Mouse (Mus musculus): ENCODE measurements around the gene Oas1g. TPM values are rescaled to one million over a fixed set of nuclear protein-coding genes. Genes with fewer than 3 reads are reported as not detected.
A peak's percentile ranks its signal among the peaks of the same experiment; 100 is the strongest.
"Not testable (repeated sequence)": the region's sequence is repeated elsewhere in the genome, so short reads cannot be mapped to it uniquely, and the experiment has no call there.

Oas1g gene
- polyA plus RNA-seq (2012; ENCODE audit: insufficient read depth, insufficient read length, missing spikeins) = 2.2 TPM in 1 of 2 replicates, not detected in the other

DNA sequence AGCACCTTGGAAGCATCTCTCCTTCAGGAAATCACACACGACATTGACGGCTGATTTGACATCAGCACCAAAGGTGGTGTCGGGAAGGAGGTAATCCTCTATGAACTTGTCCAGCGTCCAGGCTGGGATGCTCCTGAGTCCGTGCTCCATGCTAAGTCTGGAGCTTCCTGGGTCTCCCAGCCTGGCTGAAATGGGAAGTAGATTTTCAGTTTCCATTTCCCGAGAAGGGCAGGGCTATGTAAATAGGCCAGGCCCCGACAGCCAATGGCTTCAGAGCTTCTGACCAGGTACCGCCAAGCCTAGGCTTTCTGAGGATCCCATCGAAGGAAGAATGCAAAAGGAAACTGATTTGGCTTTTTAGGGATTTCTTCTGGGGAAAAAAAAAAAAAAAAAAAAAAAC lies at the start of gene Oas1g:
TSS of gene Oas1g (minus strand) at position 201 of the 400 bp plus-strand sequence.
- H3K27ac ChIP-seq (replicated peaks; ENCODE audit: low read depth, low read length); H3K4me1 ChIP-seq (ENCODE audit: control insufficient read depth, insufficient read depth, insufficient read length, low read length): not testable (repeated sequence)
- peak within 1 kb of the TSS; percentile 7; the same call in 1 of the 2 replicates for H3K4me3 ChIP-seq (ENCODE audit: insufficient read depth, low read depth, low read length)

DNA sequence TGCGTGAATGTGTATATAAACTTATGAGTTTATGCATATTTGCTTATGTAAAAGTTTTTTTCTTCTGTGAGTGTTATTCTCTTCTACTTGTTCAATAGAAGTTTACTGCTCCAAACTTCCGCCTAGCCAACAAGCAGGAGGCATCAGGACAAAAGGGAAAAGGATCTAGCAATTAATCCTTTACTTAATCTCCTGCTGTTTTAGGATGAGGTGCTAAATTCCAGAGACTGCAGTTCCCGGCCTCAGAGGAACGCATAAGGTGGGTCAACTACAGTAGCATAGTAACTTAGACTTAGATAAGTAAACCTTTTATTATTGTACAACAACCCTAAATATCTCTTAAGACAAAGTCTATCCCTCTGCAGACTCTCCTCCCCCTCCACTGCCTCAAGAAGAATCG lies 46.6 kb upstream of the Oas1g start:
- no peaks in the 10 kb centered on the region for H3K4me1 ChIP-seq (ENCODE audit: control insufficient read depth, insufficient read depth, insufficient read length, low read length)
- H3K27ac ChIP-seq (replicated peaks; ENCODE audit: low read depth, low read length) = no peak overlapping the region
- no peak overlapping the region for H3K4me3 ChIP-seq (ENCODE audit: insufficient read depth, low read depth, low read length)

DNA sequence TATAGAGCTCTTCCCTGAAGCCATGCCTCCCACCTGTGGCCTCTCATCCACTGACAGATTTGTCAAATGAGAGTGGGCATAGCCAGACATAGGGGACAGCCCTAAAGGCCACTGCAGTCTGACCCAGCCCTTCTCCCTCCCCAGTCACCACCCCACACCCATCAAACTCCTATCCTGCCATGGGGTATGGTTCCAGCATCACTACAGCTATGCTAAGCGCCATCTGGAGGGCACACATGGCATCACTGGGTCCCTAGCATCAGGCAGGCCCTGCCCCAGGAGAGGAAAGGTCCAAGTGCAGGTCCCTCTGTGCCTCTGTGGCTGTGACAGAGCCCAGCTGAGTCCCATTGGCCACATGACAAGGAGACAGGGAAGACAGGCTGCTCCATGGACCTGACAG lies 39.6 kb upstream of the Oas1g start:
- no peak overlapping the region for H3K27ac ChIP-seq (replicated peaks; ENCODE audit: low read depth, low read length)
- no peaks in the 10 kb centered on the region for H3K4me1 ChIP-seq (ENCODE audit: control insufficient read depth, insufficient read depth, insufficient read length, low read length)
- H3K4me3 ChIP-seq (ENCODE audit: insufficient read depth, low read depth, low read length) = no peak overlapping the region

DNA sequence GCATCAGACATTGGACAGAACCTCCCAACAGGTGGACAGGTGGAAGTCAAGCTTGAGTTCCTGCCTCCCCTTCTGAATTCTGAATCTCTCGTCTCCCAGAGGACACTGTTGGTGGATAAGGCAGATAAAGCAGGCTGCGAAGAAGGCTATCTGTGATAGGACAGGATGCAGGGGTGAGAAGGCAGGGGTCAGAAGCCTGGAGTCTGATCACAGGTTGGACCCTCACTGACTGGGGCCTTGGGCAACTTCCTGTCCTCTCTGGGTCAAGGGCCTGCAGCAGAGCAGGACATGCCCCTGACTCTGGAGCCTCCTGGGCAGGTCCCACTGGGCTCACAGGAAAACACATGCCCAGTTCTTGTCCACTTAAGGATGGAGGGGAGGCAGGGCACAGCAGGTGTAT lies 38.9 kb upstream of the Oas1g start:
- not testable (repeated sequence) for H3K4me3 ChIP-seq (ENCODE audit: insufficient read depth, low read depth, low read length); H3K4me1 ChIP-seq (ENCODE audit: control insufficient read depth, insufficient read depth, insufficient read length, low read length); H3K27ac ChIP-seq (replicated peaks; ENCODE audit: low read depth, low read length)

DNA sequence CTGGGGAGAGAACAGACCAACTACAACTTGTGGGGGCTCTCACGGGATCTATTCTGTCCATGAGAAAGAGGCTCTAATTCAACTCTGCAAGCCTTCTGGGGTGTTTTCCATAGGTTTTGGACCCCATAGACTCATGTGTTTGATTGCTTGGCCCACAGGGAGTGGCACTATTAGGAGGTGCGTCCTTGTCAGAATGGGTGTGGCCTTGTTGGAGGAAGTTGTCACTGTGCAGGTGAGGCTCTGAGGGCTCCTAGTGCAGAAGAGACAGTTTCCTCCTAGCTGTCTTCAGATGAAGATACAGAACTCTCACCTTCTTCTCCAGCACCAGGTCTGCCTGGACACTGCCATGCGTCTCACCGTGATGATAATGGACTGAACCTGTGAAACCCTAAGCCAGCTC lies 37.1 kb upstream of the Oas1g start:
- H3K4me3 ChIP-seq (ENCODE audit: insufficient read depth, low read depth, low read length); H3K4me1 ChIP-seq (ENCODE audit: control insufficient read depth, insufficient read depth, insufficient read length, low read length); H3K27ac ChIP-seq (replicated peaks; ENCODE audit: low read depth, low read length): not testable (repeated sequence)

DNA sequence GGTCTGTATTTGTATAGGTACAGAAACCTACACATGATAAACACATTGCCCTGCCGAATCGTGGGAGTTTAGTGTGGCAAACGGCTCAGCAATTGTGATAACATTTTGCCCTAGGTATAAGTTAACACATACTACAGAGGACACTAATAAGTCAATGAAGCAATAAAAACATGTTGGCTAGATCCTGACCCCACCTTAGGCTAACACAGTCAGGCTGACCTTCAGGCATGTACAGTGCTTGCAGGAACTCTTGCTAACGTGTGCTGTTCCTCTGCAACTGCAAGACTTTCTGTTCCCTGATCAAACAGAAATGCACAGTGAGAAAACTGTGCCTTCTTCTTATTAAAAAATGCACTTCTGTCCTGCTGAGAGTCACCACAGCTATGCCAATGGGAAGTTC lies 36.6 kb upstream of the Oas1g start:
- no peak overlapping the region for H3K4me3 ChIP-seq (ENCODE audit: insufficient read depth, low read depth, low read length)
- no peaks in the 10 kb centered on the region for H3K4me1 ChIP-seq (ENCODE audit: control insufficient read depth, insufficient read depth, insufficient read length, low read length)
- no peak overlapping the region for H3K27ac ChIP-seq (replicated peaks; ENCODE audit: low read depth, low read length)

DNA sequence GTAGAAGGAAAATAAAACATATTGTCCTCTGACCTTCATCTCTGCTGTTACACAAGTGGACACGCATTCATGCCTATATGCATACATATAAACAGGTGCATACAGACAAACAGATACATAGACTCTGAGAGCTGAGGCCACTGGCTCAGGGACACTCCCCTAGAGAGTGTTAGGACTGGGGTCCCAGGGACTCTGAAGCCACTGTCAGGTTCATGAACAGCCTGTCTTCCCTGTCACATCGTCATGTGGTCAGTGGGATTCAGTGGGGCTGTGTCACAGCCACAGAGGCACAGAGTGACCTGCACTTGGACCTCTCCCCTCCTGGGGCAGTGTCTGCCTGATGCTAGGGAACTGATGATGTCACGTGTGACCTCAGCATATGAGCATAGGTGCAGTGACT lies 32.9 kb upstream of the Oas1g start:
- no peak overlapping the region for H3K4me3 ChIP-seq (ENCODE audit: insufficient read depth, low read depth, low read length)
- H3K4me1 ChIP-seq (ENCODE audit: control insufficient read depth, insufficient read depth, insufficient read length, low read length) = no peaks in the 10 kb centered on the region
- H3K27ac ChIP-seq (replicated peaks; ENCODE audit: low read depth, low read length) = no peak overlapping the region

DNA sequence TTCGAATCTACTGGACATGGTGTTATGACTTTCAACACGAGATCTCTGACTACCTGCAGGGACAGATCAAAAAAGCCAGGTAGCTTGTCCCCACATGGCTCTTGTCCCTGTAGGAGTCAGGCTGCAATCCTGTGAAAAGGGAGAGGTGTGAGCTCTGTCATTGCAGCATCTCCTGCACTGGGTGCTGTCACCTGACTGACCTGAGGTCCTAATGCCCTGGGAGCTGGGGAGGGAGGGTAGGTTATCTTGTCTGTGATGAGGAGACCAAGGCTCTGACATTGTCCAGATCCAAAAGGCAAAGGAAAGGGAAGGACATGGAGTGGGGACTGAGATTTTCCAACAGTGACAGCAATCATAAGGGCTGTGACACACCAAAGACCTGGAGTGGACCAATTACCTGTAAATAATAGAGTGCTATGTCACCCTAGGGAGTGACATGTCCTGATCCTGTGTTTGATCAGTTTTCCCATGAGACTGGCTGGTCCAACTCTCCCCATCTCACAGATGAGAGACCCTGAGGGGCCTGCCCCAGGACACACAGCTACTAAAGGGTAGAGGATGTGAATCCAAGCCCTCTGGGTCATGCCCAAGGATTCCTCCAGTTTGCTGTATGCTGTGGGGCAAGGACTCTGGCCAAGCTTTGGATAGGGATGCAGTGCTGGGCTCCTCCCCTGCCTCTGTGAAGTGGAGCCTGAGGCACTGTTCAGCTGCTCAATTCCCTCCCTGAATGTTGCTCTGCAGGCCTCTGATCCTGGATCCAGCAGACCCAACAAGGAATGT lies 31.9 kb upstream of the Oas1g start:
- not testable (repeated sequence) for H3K27ac ChIP-seq (replicated peaks; ENCODE audit: low read depth, low read length); H3K4me3 ChIP-seq (ENCODE audit: insufficient read depth, low read depth, low read length); H3K4me1 ChIP-seq (ENCODE audit: control insufficient read depth, insufficient read depth, insufficient read length, low read length)

DNA sequence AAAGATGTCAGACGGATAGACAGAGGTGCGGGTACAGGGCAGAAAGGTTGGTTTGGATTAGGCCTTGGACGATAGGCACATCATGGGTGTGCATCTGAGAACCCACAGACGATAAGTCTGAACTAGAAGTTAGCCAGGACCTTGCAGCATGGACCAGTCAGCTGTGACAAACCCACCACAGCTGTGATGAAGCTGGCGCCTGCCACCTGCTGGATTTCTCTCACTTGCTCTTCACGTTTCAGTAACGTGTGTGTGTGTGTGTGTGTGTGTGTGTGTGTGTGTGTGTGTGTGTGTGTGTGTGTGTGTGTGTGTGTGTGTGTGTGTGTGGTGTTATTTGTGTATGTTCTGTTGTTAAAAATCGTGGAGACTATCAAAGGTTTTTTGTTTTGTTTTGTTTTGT lies 26.8 kb upstream of the Oas1g start, which contains the start of gene Oas1d:
TSS of gene Oas1d (plus strand) at position 333 of the 400 bp plus-strand sequence.
- H3K4me3 ChIP-seq (ENCODE audit: insufficient read depth, low read depth, low read length); H3K27ac ChIP-seq (replicated peaks; ENCODE audit: low read depth, low read length): not testable (repeated sequence)

DNA sequence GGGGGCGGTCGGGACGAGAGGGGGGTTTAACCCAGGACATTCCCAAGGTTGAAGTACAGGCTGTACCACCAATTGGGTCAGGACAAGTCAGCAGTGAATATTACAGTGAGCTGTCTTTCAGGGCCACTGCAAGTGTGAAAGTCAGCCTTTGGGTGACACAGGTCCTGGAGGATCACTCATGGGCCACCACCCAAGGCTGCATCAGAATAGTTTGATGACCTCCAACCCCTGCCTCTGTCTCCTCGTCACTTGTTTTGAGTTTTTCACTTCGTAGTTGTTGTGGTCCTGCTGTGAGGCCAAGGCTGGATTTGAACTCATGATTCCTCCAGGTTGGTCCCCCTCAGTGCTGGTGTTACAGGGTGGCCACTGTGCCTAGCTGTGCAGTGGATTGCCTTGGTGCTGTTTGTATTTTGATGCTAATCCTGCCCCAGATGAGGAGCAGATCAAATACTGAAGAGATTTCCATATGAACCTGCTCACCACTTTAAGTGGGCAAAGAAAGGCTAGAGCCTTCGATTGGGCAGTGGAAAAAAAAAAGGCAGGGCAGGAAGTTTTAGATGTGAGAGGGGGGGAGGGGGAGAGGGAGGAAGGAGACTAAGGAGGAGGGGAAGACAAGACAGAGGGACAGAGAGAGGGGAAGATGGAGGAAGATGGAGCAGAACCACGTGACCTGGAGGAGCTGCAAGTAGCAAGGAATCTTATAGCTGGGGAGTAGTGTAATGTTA lies 20.9 kb upstream of the Oas1g start:
- no peak overlapping the region for H3K27ac ChIP-seq (replicated peaks; ENCODE audit: low read depth, low read length)
- peaks cover 2% of the 10 kb centered on the region; the same call in 1 of the 2 replicates for H3K4me1 ChIP-seq (ENCODE audit: control insufficient read depth, insufficient read depth, insufficient read length, low read length)
- no peak overlapping the region for H3K4me3 ChIP-seq (ENCODE audit: insufficient read depth, low read depth, low read length)

More for the DNA sequence above, 26.8 kb upstream of the Oas1g start, which contains the start of gene Oas1d:
- not testable (repeated sequence) for H3K4me1 ChIP-seq (ENCODE audit: control insufficient read depth, insufficient read depth, insufficient read length, low read length)

DNA sequence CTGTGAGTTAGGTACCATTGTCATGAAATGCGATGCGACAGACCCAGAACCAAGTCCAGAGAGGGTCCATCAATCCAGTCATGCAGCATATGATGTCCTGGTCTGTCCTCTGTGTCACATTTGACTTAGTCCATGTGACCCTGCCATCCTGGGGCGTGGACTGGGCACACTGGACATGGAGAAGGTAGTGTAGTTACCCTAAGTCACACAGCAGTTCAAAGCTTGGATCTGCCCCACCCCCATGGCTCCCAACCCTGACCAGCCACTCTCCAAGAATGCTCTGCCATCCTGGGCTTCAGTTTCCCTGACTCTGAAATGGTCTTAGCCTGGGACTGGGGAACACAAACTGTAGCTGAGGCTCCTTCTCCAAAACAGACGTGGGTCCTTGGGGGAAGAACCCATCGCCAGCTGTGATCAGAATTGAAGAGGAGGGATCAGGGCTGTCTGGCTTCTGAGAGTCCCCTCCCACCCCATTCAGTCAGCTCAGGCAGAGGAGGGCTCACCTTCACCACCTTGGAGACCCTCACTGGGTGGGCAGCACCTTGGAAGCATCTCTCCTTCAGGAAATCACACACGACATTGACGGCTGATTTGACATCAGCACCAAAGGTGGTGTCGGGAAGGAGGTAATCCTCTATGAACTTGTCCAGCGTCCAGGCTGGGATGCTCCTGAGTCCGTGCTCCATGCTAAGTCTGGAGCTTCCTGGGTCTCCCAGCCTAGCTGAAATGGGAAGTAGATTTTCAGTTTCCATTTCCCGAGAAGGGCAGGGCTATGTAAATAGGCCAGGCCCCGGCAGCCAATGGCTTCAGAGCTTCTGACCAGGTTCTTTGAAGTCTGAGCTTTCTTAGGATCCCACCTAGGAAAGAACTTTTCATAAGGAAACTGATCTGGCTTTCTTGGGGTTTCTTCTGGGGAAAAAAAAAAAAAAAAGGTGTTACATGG lies 19.6 kb upstream of the Oas1g start, which contains the start of gene Oas1a:
TSS of gene Oas1a (minus strand) at position 731 of the 943 bp plus-strand sequence.
- peak within 1 kb of the TSS; percentile 51 for H3K4me3 ChIP-seq (ENCODE audit: insufficient read depth, low read depth, low read length)
- H3K4me1 ChIP-seq (ENCODE audit: control insufficient read depth, insufficient read depth, insufficient read length, low read length); H3K27ac ChIP-seq (replicated peaks; ENCODE audit: low read depth, low read length): not testable (repeated sequence)

DNA sequence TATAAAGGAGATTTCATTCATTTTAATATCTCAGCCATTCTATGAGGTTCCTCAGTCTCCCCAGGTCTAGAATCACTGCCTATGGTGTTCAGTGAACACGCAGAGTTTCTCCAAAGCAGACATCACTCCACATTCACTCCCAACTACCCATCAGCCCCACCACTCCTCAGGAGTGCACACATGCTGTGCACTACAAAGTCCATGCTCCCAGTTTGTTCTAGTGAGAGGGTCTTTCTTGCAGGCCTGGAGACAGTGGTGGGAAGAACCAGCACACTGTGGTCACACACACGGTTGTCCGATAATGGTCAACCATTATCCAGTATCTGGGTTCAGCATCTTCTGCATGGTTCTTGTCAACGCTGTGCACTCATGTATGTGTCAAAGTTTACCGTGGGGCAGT lies 14.6 kb upstream of the Oas1g start:
- H3K27ac ChIP-seq (replicated peaks; ENCODE audit: low read depth, low read length) = no peak overlapping the region

DNA sequence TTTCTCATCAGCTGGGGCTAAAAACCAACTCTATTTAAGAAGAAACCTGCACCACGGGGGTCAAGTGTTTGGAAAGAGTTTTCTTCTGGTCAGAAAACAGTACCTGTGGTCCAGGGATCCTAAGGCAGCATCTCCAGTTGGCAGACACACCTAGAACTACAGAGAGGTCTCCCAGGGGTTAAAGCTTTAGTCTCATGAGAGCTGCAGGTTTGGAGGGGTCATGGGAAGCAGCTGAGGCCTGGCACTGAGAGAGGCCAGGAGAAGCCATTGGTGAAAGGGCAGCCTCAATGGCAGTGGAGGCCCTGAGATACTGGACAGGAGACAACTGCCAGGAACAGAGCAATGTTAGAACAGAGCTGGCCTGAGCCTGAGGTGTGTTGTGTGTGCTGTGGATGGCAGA lies 13.3 kb upstream of the Oas1g start:
- Histone ChIP-seq H3K4me3 (ENCODE audit: insufficient read depth, low read depth, low read length) (no peak overlapping the region), H3K4me1 (ENCODE audit: control insufficient read depth, insufficient read depth, insufficient read length, low read length) (no peaks in the 10 kb centered on the region), H3K27ac (replicated peaks; ENCODE audit: low read depth, low read length) (no peak overlapping the region)

More for the DNA sequence above, 14.6 kb upstream of the Oas1g start:
- Histone ChIP-seq H3K4me3 (ENCODE audit: insufficient read depth, low read depth, low read length) (no peak overlapping the region), H3K4me1 (ENCODE audit: control insufficient read depth, insufficient read depth, insufficient read length, low read length) (peaks cover 2% of the 10 kb centered on the region; the same call in 1 of the 2 replicates)

DNA sequence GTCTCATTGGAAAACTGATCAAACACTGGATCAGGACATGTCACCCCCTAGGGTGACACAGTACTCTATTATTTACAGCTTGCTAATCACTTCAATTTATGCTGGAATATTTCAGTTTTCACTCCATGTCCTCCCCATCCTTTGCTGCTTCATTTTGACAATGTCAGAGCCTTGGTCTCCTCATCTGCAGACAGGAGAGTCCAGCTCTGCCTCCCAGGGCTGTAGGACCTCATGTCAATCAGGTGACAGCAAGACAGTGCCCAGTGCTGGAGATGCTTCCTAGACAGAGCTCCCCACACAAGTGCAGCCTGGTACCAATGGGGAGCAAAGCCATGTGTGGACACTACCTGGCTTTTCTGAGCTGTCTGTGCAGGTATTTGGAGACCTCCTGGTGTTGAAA lies 11.3 kb upstream of the Oas1g start:
- no peak overlapping the region for H3K4me3 ChIP-seq (ENCODE audit: insufficient read depth, low read depth, low read length)
- no peaks in the 10 kb centered on the region for H3K4me1 ChIP-seq (ENCODE audit: control insufficient read depth, insufficient read depth, insufficient read length, low read length)
- H3K27ac ChIP-seq (replicated peaks; ENCODE audit: low read depth, low read length) = no peak overlapping the region

DNA sequence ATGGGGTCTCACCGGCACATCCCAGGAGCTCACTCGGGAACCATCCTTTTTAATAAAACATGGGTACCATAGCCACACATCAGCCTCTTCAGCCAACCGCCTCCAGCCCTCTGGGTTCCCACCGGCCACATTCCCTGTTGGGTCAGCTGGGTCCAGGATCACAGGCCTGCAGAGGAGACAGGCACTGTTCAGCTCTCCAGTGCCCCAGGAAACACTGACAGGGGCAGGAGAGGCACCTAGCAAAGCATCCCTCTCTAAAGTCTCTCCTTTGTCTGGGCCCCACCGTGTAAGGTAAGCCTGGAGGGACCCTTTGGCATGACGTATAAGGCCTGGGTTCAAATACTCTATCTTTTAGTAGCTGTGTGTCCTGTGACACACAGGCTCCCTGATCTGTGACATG lies 10.9 kb upstream of the Oas1g start:
- H3K4me1 ChIP-seq (ENCODE audit: control insufficient read depth, insufficient read depth, insufficient read length, low read length) = no peaks in the 10 kb centered on the region
- H3K27ac ChIP-seq (replicated peaks; ENCODE audit: low read depth, low read length) = no peak overlapping the region
- no peak overlapping the region for H3K4me3 ChIP-seq (ENCODE audit: insufficient read depth, low read depth, low read length)

Measured in brown adipose tissue, adult 24 weeks (tissue).